ENCODE assay signal across 22 mouse cellular contexts in genomic region chr6:87661707-87662106, GRCm38 (mm10). TPM values are rescaled to one million over a fixed set of nuclear protein-coding genes. Genes with fewer than 3 reads are reported as not detected.
DNase-seq lines count a peak whose midpoint lies in the region; ATAC-seq and TF ChIP-seq lines count a peak whose summit lies in the region.
"Had no signal": no experiment of that assay in that cellular context is flagged by ENCODE, and none has a peak within 500 bp of the region (broad histone marks: within the 10 kb centered on the region; RNA-seq: fewer than 3 reads in every experiment).

No protein-coding gene starts in this region.

- no peak overlapping the region for H3K4me3 ChIP-seq in bone marrow, adult 2 months (replicated peaks; ENCODE audit: control insufficient read depth, low read depth, low read length)
- 0 out of 2 replicates have a peak overlapping the region, but pooled peaks have one; percentile 8 for H3K4me3 ChIP-seq in liver, embryonic 13.5 days (replicated peaks)
- H3K4me3 ChIP-seq in liver, postnatal 0 days (ENCODE audit: low read depth, low read length), result no peak overlapping the region
- H3K4me3 ChIP-seq in forebrain, embryonic 14.5 days (ENCODE audit: low read depth, low read length), result no peak overlapping the region
- H3K4me3 ChIP-seq: embryonic facial prominence, embryonic 13.5 days; heart, adult 2 months; heart, embryonic 15.5 days; hindbrain, embryonic 10.5 days; hindbrain, embryonic 15.5 days had no signal

- TF ChIP-seq POLR2A in bone marrow, adult 2 months (IDR thresholded peaks at IDR 0.05; ENCODE audit: borderline replicate concordance, control insufficient read depth, low read depth, low read length), result no peak

- DNase-seq in liver, embryonic 13.5 days, result no peak
- DNase-seq in liver, postnatal 0 days, result no peak
- no peak for DNase-seq in forebrain, embryonic 14.5 days (ENCODE audit: low spot score)
- no peak for DNase-seq in left cerebral cortex, adult 11 months (ENCODE audit: low spot score)
- no peak for DNase-seq in spleen, adult 18-20 months
- DNase-seq: adrenal gland, adult 8-10 months; cerebellum, adult 11-12 months; cerebellum, adult 9-11 months; cerebellum, postnatal 36 days; gastrocnemius, postnatal 10 days; heart, adult 2 months; heart, postnatal 14 days had no signal

- no peaks in the 10 kb centered on the region for H3K27me3 ChIP-seq in liver, embryonic 13.5 days
- H3K27me3 ChIP-seq in liver, postnatal 0 days (ENCODE audit: insufficient read depth, low read length), result no peaks in the 10 kb centered on the region
- no peaks in the 10 kb centered on the region for H3K27me3 ChIP-seq in forebrain, embryonic 14.5 days (replicated peaks; ENCODE audit: control insufficient read depth, insufficient read depth, low read length)
- H3K27me3 ChIP-seq: CH12.LX; embryonic facial prominence, embryonic 13.5 days; heart, embryonic 15.5 days; hindbrain, embryonic 15.5 days had no signal

- H3K36me3 ChIP-seq in liver, embryonic 13.5 days, result peaks cover 26% of the 10 kb centered on the region
- H3K36me3 ChIP-seq in liver, postnatal 0 days (replicated peaks; ENCODE audit: insufficient read depth, low read length), result peaks cover 1% of the 10 kb centered on the region
- peaks cover 6% of the 10 kb centered on the region; the same call in 1 of the 2 replicates for H3K36me3 ChIP-seq in forebrain, embryonic 14.5 days (ENCODE audit: control insufficient read depth, insufficient read depth, low read length)

- 0 out of 2 replicates have a peak overlapping the region, but pooled peaks have one; percentile 4 for H3K27ac ChIP-seq in bone marrow, adult 2 months (ENCODE audit: control insufficient read depth, insufficient read depth, low read depth, low read length, poor library complexity)
- H3K27ac ChIP-seq in liver, embryonic 13.5 days, result peak overlapping the region; percentile 86
- H3K27ac ChIP-seq in liver, postnatal 0 days (ENCODE audit: low read depth), result peak overlapping the region; percentile 66; the same call in 1 of the 2 replicates
- H3K27ac ChIP-seq in forebrain, embryonic 14.5 days (ENCODE audit: low read depth, low read length), result no peak overlapping the region
- H3K27ac ChIP-seq: embryonic facial prominence, embryonic 13.5 days; heart, adult 2 months; heart, embryonic 15.5 days; hindbrain, embryonic 10.5 days; hindbrain, embryonic 15.5 days had no signal

- H3K9ac ChIP-seq in liver, embryonic 13.5 days, result peak overlapping the region; percentile 22; the same call in 1 of the 2 replicates
- H3K9ac ChIP-seq in liver, postnatal 0 days (replicated peaks), result no peak overlapping the region
- no peak overlapping the region for H3K9ac ChIP-seq in forebrain, embryonic 14.5 days (ENCODE audit: low read length)
- H3K9ac ChIP-seq: embryonic facial prominence, embryonic 13.5 days; heart, embryonic 15.5 days; hindbrain, embryonic 15.5 days had no signal

- H3K4me1 ChIP-seq in bone marrow, adult 2 months (ENCODE audit: control insufficient read depth, insufficient read depth, low read length), result no peaks in the 10 kb centered on the region; the same call in 1 of the 2 replicates
- peaks cover 43% of the 10 kb centered on the region for H3K4me1 ChIP-seq in liver, embryonic 13.5 days (replicated peaks)
- no peaks in the 10 kb centered on the region for H3K4me1 ChIP-seq in liver, postnatal 0 days (ENCODE audit: insufficient read depth)
- no peaks in the 10 kb centered on the region for H3K4me1 ChIP-seq in forebrain, embryonic 14.5 days (ENCODE audit: control insufficient read depth, insufficient read depth, low read length)
- H3K4me1 ChIP-seq: embryonic facial prominence, embryonic 13.5 days; heart, embryonic 15.5 days; hindbrain, embryonic 10.5 days; hindbrain, embryonic 15.5 days had no signal

- no peak for TF ChIP-seq EP300 in liver, postnatal 0 days (IDR thresholded peaks at IDR 0.05; ENCODE audit: low read depth)

- ATAC-seq in erythroid progenitor cell, adult 5-6 weeks (replicated peaks; ENCODE audit: low FRiP score, poor library complexity, severe bottlenecking), result peak; percentile 68
- ATAC-seq in liver, embryonic 13.5 days (ENCODE audit: low read depth), result peak; percentile 69
- peak; percentile 55 for ATAC-seq in liver, postnatal 0 days
- ATAC-seq in monocyte, adult 5-6 weeks (replicated peaks; ENCODE audit: insufficient number of reproducible peaks, low FRiP score, low TSS enrichment, poor library complexity, severe bottlenecking), result no peak
- no peak for ATAC-seq in forebrain, embryonic 14.5 days
- ATAC-seq: forebrain, embryonic 16.5 days had no signal

- WGBS in bone marrow, adult 2 months, result 65% methylated on average over 2 of the region's 2 CpGs
- WGBS in liver, embryonic 13.5 days (ENCODE audit: insufficient replicate concordance), result 27% methylated on average over 2 of the region's 2 CpGs
- 62% methylated on average over 2 of the region's 2 CpGs for WGBS in liver, postnatal 0 days (ENCODE audit: insufficient replicate concordance)
- WGBS in forebrain, embryonic 14.5 days, result 91% methylated on average over 2 of the region's 2 CpGs

- peak overlapping the region; percentile 50 for H3K4me2 ChIP-seq in liver, embryonic 13.5 days
- H3K4me2 ChIP-seq in liver, postnatal 0 days (ENCODE audit: low read depth, low read length), result peak overlapping the region; percentile 26
- H3K4me2 ChIP-seq in forebrain, embryonic 14.5 days (ENCODE audit: low read length), result no peak overlapping the region
- H3K4me2 ChIP-seq: embryonic facial prominence, embryonic 13.5 days; heart, embryonic 11.5 days; heart, embryonic 15.5 days; hindbrain, embryonic 15.5 days had no signal

- no peak for TF ChIP-seq CTCF in bone marrow, adult 2 months (IDR thresholded peaks at IDR 0.05; ENCODE audit: control insufficient read depth, insufficient read depth, low read length)
- TF ChIP-seq CTCF in liver, postnatal 0 days (IDR thresholded peaks at IDR 0.05; ENCODE audit: low read depth), result no peak

- H3K9me3 ChIP-seq in liver, embryonic 13.5 days (replicated peaks), result peaks cover 3% of the 10 kb centered on the region; the same call in 1 of the 2 replicates
- no peaks in the 10 kb centered on the region for H3K9me3 ChIP-seq in liver, postnatal 0 days (ENCODE audit: low read length)
- H3K9me3 ChIP-seq in forebrain, embryonic 14.5 days (replicated peaks; ENCODE audit: control insufficient read depth, low read length), result no peaks in the 10 kb centered on the region
- H3K9me3 ChIP-seq: hindbrain, embryonic 15.5 days had no signal

RNA-seq across cellular contexts. Expression of gene Aplf, which starts 10.3 kb away (rescaled TPM):
- 13.0 and 16.8 TPM in 2 replicates for polyA plus RNA-seq in bone marrow, adult 2 months (2011; ENCODE audit: insufficient read depth, insufficient read length, low replicate concordance, missing spikeins)
- 28.9 and 37.8 TPM in 2 replicates for total RNA-seq in erythroid progenitor cell, adult 5-6 weeks (2015; ENCODE audit: low replicate concordance)
- 43.6 and 69.8 TPM in 2 replicates for total RNA-seq in erythroid progenitor cell, adult 5-6 weeks (2017; ENCODE audit: low replicate concordance)
- 16.6 and 19.8 TPM in 2 replicates for polyA plus RNA-seq in liver, embryonic 13.5 days (2015; fragmentation: Nextera tagmentation; extraction: Ambion mirVana)
- polyA plus RNA-seq in liver, postnatal 0 days (2015; fragmentation: Nextera tagmentation; extraction: Ambion mirVana), result 5.5 and 7.1 TPM in 2 replicates
- 5.2 to 12.7 TPM (median 8.7 TPM) in 3 replicates for total RNA-seq in monocyte, adult 5-6 weeks (2017)
- 14.9 and 15.4 TPM in 2 replicates for polyA plus RNA-seq in forebrain, embryonic 14.5 days (2014; fragmentation: Nextera tagmentation; extraction: Ambion mirVana)

Comparison
In these comparisons a context has a peak if more than half of its experiments do, and no peak if none do; other contexts are left out.
1. ATAC-seq: peak in erythroid progenitor cell, adult 5-6 weeks (single experiment), liver, embryonic 13.5 days (single experiment) and liver, postnatal 0 days (single experiment); none in monocyte, adult 5-6 weeks (single experiment) and forebrain, embryonic 14.5 days (single experiment).